Mouse (Mus musculus): ENCODE measurements around the gene Gsdma3. TPM values are rescaled to one million over a fixed set of nuclear protein-coding genes. Genes with fewer than 3 reads are reported as not detected.

Gene Gsdma3
- polyA plus RNA-seq, 1 experiment from 2014 or later = not detected

DNA sequence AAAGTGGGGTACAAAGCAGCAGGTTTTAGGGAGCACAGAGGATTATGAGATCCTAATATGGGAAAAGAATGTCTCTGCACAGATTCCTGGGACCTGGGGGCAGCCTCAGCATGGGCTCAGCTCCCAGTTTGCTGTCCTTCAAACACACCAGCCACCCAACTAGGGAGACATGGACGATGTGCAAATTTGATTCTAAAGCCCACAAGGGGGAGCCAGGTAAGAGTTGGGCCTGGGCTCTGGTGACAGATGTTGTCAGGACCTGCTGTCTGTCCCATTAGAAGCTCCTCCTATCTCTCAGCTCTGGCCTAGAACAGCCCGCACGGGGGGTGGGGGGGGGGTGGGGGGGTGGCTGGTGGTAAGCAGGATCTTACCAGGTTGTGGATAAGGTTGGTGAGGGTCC is 42.6 kb upstream of the Gsdma3 start:
- H3K4me1 ChIP-seq (ENCODE audit: control insufficient read depth, insufficient read depth, low read length) = peaks cover 16% of the 10 kb centered on the region
- no peak for DNase-seq (ENCODE audit: low spot score)
- no peak overlapping the region for H3K4me3 ChIP-seq (ENCODE audit: low read depth, low read length)
- H3K36me3 ChIP-seq (ENCODE audit: control insufficient read depth, insufficient read depth, low read length) = peaks cover 5% of the 10 kb centered on the region; the same call in 1 of the 2 replicates
- no peaks in the 10 kb centered on the region for H3K9me3 ChIP-seq (ENCODE audit: control insufficient read depth, low read length)
- no peak overlapping the region for H3K9ac ChIP-seq (ENCODE audit: low read length)
- no peak overlapping the region for H3K4me2 ChIP-seq (ENCODE audit: low read depth, severe bottlenecking)
- no peak overlapping the region for H3K27ac ChIP-seq (replicated peaks; ENCODE audit: low read depth, low read length)
- no peak for ATAC-seq (ENCODE audit: insufficient number of reproducible peaks, low FRiP score, low TSS enrichment, low read depth)
- WGBS = 31% methylated on average over 3 of the region's 3 CpGs
- no peaks in the 10 kb centered on the region for H3K27me3 ChIP-seq (ENCODE audit: control insufficient read depth, insufficient read depth, low read length)

- Histone ChIP-seq H3K4me1 (ENCODE audit: control insufficient read depth, insufficient read depth, low read length) (peaks cover 16% of the 10 kb centered on the region), H3K36me3 (ENCODE audit: control insufficient read depth, insufficient read depth, low read length) (peaks cover 5% of the 10 kb centered on the region; the same call in 1 of the 2 replicates), H3K27me3 (ENCODE audit: control insufficient read depth, insufficient read depth, low read length) (no peaks in the 10 kb centered on the region), H3K27ac (replicated peaks; ENCODE audit: low read depth, low read length) (no peak overlapping the region), H3K4me2 (ENCODE audit: low read depth, severe bottlenecking) (no peak overlapping the region), H3K9ac (ENCODE audit: low read length) (no peak overlapping the region), H3K4me3 (ENCODE audit: low read depth, low read length) (no peak overlapping the region), H3K9me3 (ENCODE audit: control insufficient read depth, low read length) (no peaks in the 10 kb centered on the region)
- WGBS = 67% methylated on average over 1 of the region's 1 CpGs
- no peak for DNase-seq (ENCODE audit: low spot score)
- no peak for ATAC-seq (ENCODE audit: insufficient number of reproducible peaks, low FRiP score, low TSS enrichment, low read depth)
Measured at GRCm38 (mm10) chr11:98584146-98584545, 42.0 kb upstream of the Gsdma3 start.

- H3K27me3 ChIP-seq (ENCODE audit: control insufficient read depth, insufficient read depth, low read length) = no peaks in the 10 kb centered on the region
- H3K4me2 ChIP-seq (ENCODE audit: low read depth, severe bottlenecking) = no peak overlapping the region
- 86% methylated on average over 6 of the region's 6 CpGs for WGBS
- H3K36me3 ChIP-seq (ENCODE audit: control insufficient read depth, insufficient read depth, low read length) = peaks cover 5% of the 10 kb centered on the region; the same call in 1 of the 2 replicates
- no peak overlapping the region for H3K4me3 ChIP-seq (ENCODE audit: low read depth, low read length)
- no peak overlapping the region for H3K9ac ChIP-seq (ENCODE audit: low read length)
- no peak overlapping the region for H3K27ac ChIP-seq (replicated peaks; ENCODE audit: low read depth, low read length)
- ATAC-seq (ENCODE audit: insufficient number of reproducible peaks, low FRiP score, low TSS enrichment, low read depth) = no peak
- no peaks in the 10 kb centered on the region for H3K9me3 ChIP-seq (ENCODE audit: control insufficient read depth, low read length)
- DNase-seq (ENCODE audit: low spot score) = no peak
- H3K4me1 ChIP-seq (ENCODE audit: control insufficient read depth, insufficient read depth, low read length) = peaks cover 16% of the 10 kb centered on the region
Measured at GRCm38 (mm10) chr11:98584629-98585177, 41.5 kb upstream of the Gsdma3 start.

- Histone ChIP-seq H3K36me3 (ENCODE audit: control insufficient read depth, insufficient read depth, low read length) (peaks cover 3% of the 10 kb centered on the region; the same call in 1 of the 2 replicates), H3K4me3 (ENCODE audit: low read depth, low read length) (peak overlapping the region; percentile 83), H3K4me1 (ENCODE audit: control insufficient read depth, insufficient read depth, low read length) (peaks cover 16% of the 10 kb centered on the region), H3K9ac (ENCODE audit: low read length) (peak overlapping the region; percentile 81), H3K9me3 (ENCODE audit: control insufficient read depth, low read length) (no peaks in the 10 kb centered on the region), H3K27me3 (ENCODE audit: control insufficient read depth, insufficient read depth, low read length) (no peaks in the 10 kb centered on the region), H3K27ac (replicated peaks; ENCODE audit: low read depth, low read length) (no peak overlapping the region), H3K4me2 (ENCODE audit: low read depth, severe bottlenecking) (peak overlapping the region; percentile 89)
- ATAC-seq (ENCODE audit: insufficient number of reproducible peaks, low FRiP score, low TSS enrichment, low read depth) (peak; percentile 15; the same call in 1 of the 2 replicates), DNase-seq (ENCODE audit: low spot score) (no peak)
- WGBS = 1% methylated on average over 22 of the region's 22 CpGs
Measured at GRCm38 (mm10) chr11:98586087-98586891, 39.9 kb upstream of the Gsdma3 start.

DNA sequence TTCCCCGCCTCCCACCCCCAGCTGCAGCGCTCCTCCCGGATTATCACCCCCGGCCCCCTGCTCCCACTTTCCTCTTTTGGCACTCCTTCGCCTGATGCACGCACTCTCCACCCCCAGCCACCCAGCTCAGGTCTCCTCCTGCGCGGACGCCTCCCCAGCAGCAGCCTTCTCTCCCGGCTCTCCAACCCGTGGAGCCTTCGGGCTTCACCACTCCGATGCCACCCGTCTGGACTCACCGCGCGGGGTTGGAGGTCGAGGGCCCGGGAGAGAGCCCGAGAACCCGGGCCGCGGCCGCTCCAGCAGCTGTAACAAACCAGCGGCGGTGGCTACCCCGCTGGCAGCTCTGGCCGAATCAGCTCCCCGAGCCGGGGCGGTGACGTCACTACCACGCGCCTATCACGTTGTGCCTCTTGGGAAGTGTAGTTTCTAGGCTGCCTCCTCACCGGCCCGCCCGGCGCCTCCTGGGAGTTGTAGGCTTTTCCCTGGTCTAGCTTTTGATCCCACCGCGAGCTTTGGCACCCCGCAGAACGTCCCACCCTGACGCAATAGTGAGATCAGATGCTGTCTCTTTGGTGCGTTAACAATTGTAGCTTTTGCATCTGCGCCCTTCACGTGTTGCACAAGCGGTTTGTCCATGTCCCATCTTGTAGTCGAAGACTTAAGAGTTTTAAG is 39.1 kb upstream of the Gsdma3 start, which contains the start of gene Ormdl3:
Ormdl3 (minus strand) TSS at position 477 of the 672 bp plus-strand sequence.
- Histone ChIP-seq H3K27ac (replicated peaks; ENCODE audit: low read depth, low read length) (no peak within 1 kb of the TSS), H3K27me3 (ENCODE audit: control insufficient read depth, insufficient read depth, low read length) (no peaks in the 10 kb centered on the region), H3K4me2 (ENCODE audit: low read depth, severe bottlenecking) (peak within 1 kb of the TSS; percentile 89), H3K4me3 (ENCODE audit: low read depth, low read length) (peak within 1 kb of the TSS; percentile 83), H3K9me3 (ENCODE audit: control insufficient read depth, low read length) (no peaks in the 10 kb centered on the region), H3K9ac (ENCODE audit: low read length) (peak within 1 kb of the TSS; percentile 81), H3K36me3 (ENCODE audit: control insufficient read depth, insufficient read depth, low read length) (peaks cover 3% of the 10 kb centered on the region; the same call in 1 of the 2 replicates), H3K4me1 (ENCODE audit: control insufficient read depth, insufficient read depth, low read length) (peaks cover 16% of the 10 kb centered on the region)
- ATAC-seq (ENCODE audit: insufficient number of reproducible peaks, low FRiP score, low TSS enrichment, low read depth) (peak; percentile 85), DNase-seq (ENCODE audit: low spot score) (peak; percentile 100)
- WGBS = 0% methylated on average over 49 of the region's 49 CpGs

DNA sequence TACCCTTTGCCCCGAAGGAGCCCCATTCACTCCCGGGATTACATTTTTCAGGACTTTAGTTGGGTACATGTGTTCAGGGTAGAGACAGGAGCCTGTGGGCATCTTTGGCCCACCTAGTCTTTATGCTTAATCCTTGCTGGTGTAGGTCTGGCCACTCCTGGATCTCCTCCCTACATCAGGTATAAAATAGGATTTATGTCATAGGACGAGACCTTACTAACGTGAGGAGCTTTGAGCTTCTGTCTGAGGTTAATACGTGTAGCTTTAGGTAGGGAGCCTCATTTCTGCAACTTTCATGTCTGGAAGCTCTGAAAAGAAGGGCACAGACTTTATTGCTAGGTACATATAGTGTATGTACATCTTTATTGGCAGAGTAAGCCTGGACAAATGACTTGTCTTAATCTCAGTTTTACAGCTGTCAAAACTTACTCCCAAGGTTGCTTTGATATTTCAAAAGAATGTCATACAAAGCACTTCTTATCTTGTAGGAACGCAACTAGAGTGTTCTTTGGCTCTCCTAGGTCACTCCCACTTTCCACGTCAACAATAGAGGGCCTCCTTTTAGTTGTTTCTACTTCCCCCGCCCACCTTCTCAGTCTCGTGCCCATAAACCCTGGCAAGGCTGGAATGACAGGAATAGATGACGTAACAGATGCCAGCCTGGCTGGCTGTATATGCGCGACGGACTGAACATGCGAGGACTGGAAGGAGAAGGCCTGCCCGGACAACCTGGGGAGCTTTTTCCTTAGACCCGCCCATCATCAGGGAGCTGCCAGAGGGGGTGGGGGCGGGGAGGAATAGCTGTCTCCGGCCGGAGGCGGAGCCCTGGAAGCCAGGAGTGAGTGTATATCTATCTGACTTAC is 38.2 kb upstream of the Gsdma3 start:
- H3K27ac ChIP-seq (replicated peaks; ENCODE audit: low read depth, low read length) = no peak overlapping the region
- peaks cover under 1% of the 10 kb centered on the region; the same call in 1 of the 2 replicates for H3K36me3 ChIP-seq (ENCODE audit: control insufficient read depth, insufficient read depth, low read length)
- peaks cover 16% of the 10 kb centered on the region for H3K4me1 ChIP-seq (ENCODE audit: control insufficient read depth, insufficient read depth, low read length)
- DNase-seq (ENCODE audit: low spot score) (peak; percentile 76), ATAC-seq (ENCODE audit: insufficient number of reproducible peaks, low FRiP score, low TSS enrichment, low read depth) (peak; percentile 26; the same call in 1 of the 2 replicates)
- no peaks in the 10 kb centered on the region for H3K27me3 ChIP-seq (ENCODE audit: control insufficient read depth, insufficient read depth, low read length)
- peak overlapping the region; percentile 83 for H3K4me3 ChIP-seq (ENCODE audit: low read depth, low read length)
- peak overlapping the region; percentile 89 for H3K4me2 ChIP-seq (ENCODE audit: low read depth, severe bottlenecking)
- 7% methylated on average over 20 of the region's 20 CpGs for WGBS
- peak overlapping the region; percentile 19; the same call in 1 of the 2 replicates for H3K9ac ChIP-seq (ENCODE audit: low read length)
- H3K9me3 ChIP-seq (ENCODE audit: control insufficient read depth, low read length) = no peaks in the 10 kb centered on the region

DNA sequence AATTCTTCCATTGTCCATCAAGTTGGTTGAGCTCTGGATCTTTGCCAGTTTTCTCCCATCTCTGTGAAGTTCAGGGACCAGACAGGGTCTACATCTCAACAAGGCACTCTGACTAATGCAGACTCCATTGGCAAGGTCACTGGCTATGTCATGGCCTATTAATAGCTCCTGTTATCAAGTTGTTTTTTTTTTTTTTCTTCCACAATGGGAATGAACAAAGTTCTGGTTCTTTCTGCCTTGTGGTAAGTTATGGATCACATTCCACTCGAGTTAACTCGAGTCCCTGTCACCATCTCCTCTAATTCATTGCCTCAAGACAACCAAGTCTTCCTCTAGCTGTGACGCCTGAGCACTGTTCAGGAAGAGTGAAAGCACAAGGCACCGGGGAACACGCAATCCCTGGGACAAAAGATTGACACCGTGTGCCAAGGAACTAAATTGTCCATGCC is 37.3 kb upstream of the Gsdma3 start:
- DNase-seq (ENCODE audit: low spot score) = no peak
- H3K4me1 ChIP-seq (ENCODE audit: control insufficient read depth, insufficient read depth, low read length) = peaks cover 16% of the 10 kb centered on the region
- H3K9me3 ChIP-seq (ENCODE audit: control insufficient read depth, low read length) = no peaks in the 10 kb centered on the region
- no peak overlapping the region for H3K27ac ChIP-seq (replicated peaks; ENCODE audit: low read depth, low read length)
- H3K9ac ChIP-seq (ENCODE audit: low read length) = no peak overlapping the region
- H3K36me3 ChIP-seq (ENCODE audit: control insufficient read depth, insufficient read depth, low read length) = no peaks in the 10 kb centered on the region
- no peaks in the 10 kb centered on the region for H3K27me3 ChIP-seq (ENCODE audit: control insufficient read depth, insufficient read depth, low read length)
- no peak overlapping the region for H3K4me2 ChIP-seq (ENCODE audit: low read depth, severe bottlenecking)
- no peak for ATAC-seq (ENCODE audit: insufficient number of reproducible peaks, low FRiP score, low TSS enrichment, low read depth)
- H3K4me3 ChIP-seq (ENCODE audit: low read depth, low read length) = no peak overlapping the region
- 62% methylated on average over 6 of the region's 6 CpGs for WGBS

Measured in limb, embryonic 11.5 days (tissue).